Mouse (Mus musculus) lung, embryonic 16.5 days (tissue): ENCODE data around the gene Ofcc1. TPM values are rescaled to one million over a fixed set of nuclear protein-coding genes. Genes with fewer than 3 reads are reported as not detected.

ENCODE experiments used
- ATAC-seq: fragments of 200-750 bp; cut with Nextera tagmentation; 2 replicates; pipeline ENCODE4 v1.8.0; 2017; ENCODE audit warnings: low read depth, mild to moderate bottlenecking, moderate library complexity
- H3K27ac ChIP-seq: fragments of 300-500 bp; sonication (generic); 2 replicates; pipeline ENCODE4 v1.5.1; 2014; ENCODE audit warnings: mild to moderate bottlenecking, control low read depth, low read length
- H3K27me3 ChIP-seq: fragments of 300-500 bp; sonication (generic); 2 replicates; pipeline ENCODE4 v1.6.1; 2014; ENCODE audit warnings: low read depth, low read length, mixed read lengths; ENCODE audit not compliant: control insufficient read depth, insufficient read depth
- H3K36me3 ChIP-seq: fragments of 300-500 bp; sonication (generic); 2 replicates; pipeline ENCODE4 v1.6.1; 2014; ENCODE audit warnings: low read length; ENCODE audit not compliant: control insufficient read depth, insufficient read depth
- H3K4me1 ChIP-seq: fragments of 300-500 bp; sonication (generic); replicated peaks from 2 replicates; pipeline ENCODE4 v1.6.1; 2014; ENCODE audit warnings: low read length, mixed read lengths; ENCODE audit not compliant: control insufficient read depth, insufficient read depth
- H3K4me2 ChIP-seq: fragments of 300-500 bp; sonication (generic); 2 replicates; pipeline ENCODE4 v1.6.1; 2014; ENCODE audit warnings: low read depth, low read length, control low read depth
- H3K4me3 ChIP-seq: fragments of 300-500 bp; sonication (generic); 2 replicates; pipeline ENCODE4 v1.5.1; 2014; ENCODE audit warnings: mild to moderate bottlenecking, low read length, control low read depth
- H3K9ac ChIP-seq: fragments of 300-500 bp; sonication (generic); 2 replicates; pipeline ENCODE4 v1.6.1; 2014; ENCODE audit warnings: low read length, control low read depth
- H3K9me3 ChIP-seq: fragments of 300-500 bp; sonication (generic); 2 replicates; pipeline ENCODE4 v1.6.1; 2016; ENCODE audit warnings: low read length; ENCODE audit not compliant: control insufficient read depth
- WGBS: fragments of 180-500 bp; shearing (Covaris S2); extraction: QIAGEN DNeasy Blood & Tissue Kit; methylation state at CpG from one replicate; pipeline ENCODE4 v1.1.7; 2014; 5-methylcytosine and 5-hydroxymethylcytosine counted together
- polyA plus RNA-seq: library from polyadenylated mRNA; unstranded; fragments of >200 nt; fragmentation: Nextera tagmentation; extraction: Ambion mirVana; gene quantifications from 2 replicates; pipeline ENCODE4 v1.2.1, GENCODE M21; 2015

Gene Ofcc1
- polyA plus RNA-seq, 1 experiment from 2014 or later, result not detected

DNA sequence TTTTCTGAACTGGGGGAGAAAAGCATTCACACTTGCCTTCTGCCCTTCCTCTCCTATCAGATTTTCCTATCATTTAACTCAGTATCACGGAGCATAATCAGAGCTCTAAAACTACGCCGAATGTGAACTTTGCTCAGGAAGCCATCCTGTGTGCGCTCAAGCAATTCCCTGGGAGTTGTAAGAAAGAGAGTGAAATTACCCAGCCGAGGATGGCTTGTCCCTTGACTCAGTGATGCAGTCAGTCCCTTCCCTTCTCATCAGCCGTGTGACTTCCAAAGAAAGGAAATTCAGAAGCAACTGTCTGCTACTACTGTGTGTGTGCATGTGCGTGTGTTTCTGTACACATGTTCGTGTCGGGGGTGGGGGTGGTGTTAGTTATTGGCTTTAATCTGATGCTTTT lies 93.7 kb downstream of the Ofcc1 start:
- WGBS, result 87% methylated on average over 9 of the region's 9 CpGs
- H3K27me3 ChIP-seq, result no peaks in the 10 kb centered on the region
- no peak for ATAC-seq

GRCm38 (mm10) chr13:40263087-40263807 lies 98.0 kb downstream of the Ofcc1 start:
- no peak overlapping the region for H3K4me3 ChIP-seq
- H3K9me3 ChIP-seq, result no peaks in the 10 kb centered on the region
- H3K4me1 ChIP-seq, result no peaks in the 10 kb centered on the region
- no peak overlapping the region for H3K27ac ChIP-seq
- no peak for ATAC-seq
- no peaks in the 10 kb centered on the region for H3K36me3 ChIP-seq
- no peaks in the 10 kb centered on the region for H3K27me3 ChIP-seq
- H3K9ac ChIP-seq, result no peak overlapping the region
- WGBS, result 60% methylated on average over 16 of the region's 16 CpGs
- H3K4me2 ChIP-seq, result no peak overlapping the region

More for the DNA sequence above, 93.7 kb downstream of the Ofcc1 start:
- Histone ChIP-seq H3K36me3 (no peaks in the 10 kb centered on the region), H3K4me3 (no peak overlapping the region), H3K9me3 (no peaks in the 10 kb centered on the region; the same call in 1 of the 2 replicates), H3K9ac (no peak overlapping the region), H3K4me1 (no peaks in the 10 kb centered on the region), H3K4me2 (no peak overlapping the region), H3K27ac (no peak overlapping the region)

DNA sequence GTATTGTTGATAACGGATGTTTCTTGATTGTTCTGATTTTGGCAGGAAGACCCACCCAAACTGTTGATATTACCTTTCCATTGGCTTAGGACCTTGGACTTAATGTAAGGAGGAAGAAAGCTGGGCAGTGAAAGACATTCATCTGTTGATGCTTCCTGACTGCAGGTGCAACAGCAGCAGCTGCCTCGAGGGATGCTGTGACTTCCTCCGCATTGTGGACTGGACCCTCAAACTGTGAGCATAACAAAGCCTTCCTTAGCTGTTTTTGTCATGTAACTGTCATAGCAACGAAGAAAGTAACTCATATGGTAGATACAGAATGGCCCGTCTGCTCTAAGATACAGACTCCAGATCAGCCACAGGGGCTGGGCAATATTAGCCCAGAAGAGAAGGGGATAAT lies 102.5 kb downstream of the Ofcc1 start:
- Histone ChIP-seq H3K27ac (no peak overlapping the region), H3K9ac (no peak overlapping the region), H3K4me3 (no peak overlapping the region), H3K36me3 (no peaks in the 10 kb centered on the region), H3K4me1 (no peaks in the 10 kb centered on the region), H3K27me3 (no peaks in the 10 kb centered on the region), H3K9me3 (no peaks in the 10 kb centered on the region), H3K4me2 (no peak overlapping the region)
- 67% methylated on average over 5 of the region's 5 CpGs for WGBS
- no peak for ATAC-seq

DNA sequence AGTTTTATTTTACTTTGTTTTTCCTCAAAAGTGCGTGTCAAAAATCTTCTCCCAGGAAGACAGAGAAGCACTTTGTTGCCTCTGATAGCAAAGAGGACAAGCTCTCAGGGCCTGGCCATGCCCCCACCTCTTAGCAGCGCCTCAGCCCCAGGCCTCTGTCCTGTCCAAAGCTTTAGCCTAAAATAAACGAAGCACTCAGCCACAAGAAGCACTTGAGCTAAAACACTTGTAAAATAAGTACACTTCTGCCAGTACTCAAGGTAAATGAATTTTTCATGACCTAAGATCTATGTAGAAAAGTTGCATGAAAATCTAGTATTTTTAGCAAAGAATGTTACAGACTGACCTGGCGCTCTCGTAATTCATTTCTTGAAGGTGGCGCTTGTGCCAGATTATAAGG lies 117.4 kb downstream of the Ofcc1 start:
- Histone ChIP-seq H3K27me3 (no peaks in the 10 kb centered on the region), H3K4me1 (0 out of 2 replicates have a peak, but pooled peaks cover 3% of the 10 kb centered on the region), H3K4me3 (no peak overlapping the region), H3K9me3 (no peaks in the 10 kb centered on the region), H3K9ac (no peak overlapping the region), H3K4me2 (peak overlapping the region; percentile 16; the same call in 1 of the 2 replicates), H3K27ac (no peak overlapping the region), H3K36me3 (no peaks in the 10 kb centered on the region)
- ATAC-seq, result peak; percentile 91
- 44% methylated on average over 6 of the region's 6 CpGs for WGBS

DNA sequence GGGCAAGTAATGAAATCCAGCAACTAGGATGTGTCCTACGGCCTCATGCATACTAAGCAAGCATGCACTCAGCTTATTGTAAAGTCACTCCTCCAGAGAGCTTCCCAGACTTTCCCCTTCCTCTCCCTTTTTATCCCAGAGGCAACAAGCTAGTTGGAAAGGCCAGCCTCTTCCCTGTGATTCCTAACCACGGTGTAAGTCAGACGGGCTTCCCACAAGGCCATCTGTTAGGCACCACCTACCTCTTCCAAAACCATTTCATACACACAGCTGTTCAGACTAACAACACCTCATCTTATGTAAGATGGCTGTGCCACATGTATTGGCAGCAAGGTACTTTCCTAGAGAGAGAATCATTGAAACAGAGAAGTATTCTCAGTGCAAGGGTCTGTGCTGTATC lies 124.9 kb downstream of the Ofcc1 start:
- H3K27ac ChIP-seq, result no peak overlapping the region
- no peak for ATAC-seq
- 63% methylated on average over 3 of the region's 3 CpGs for WGBS
- H3K4me2 ChIP-seq, result no peak overlapping the region
- no peaks in the 10 kb centered on the region for H3K27me3 ChIP-seq
- no peaks in the 10 kb centered on the region for H3K36me3 ChIP-seq
- H3K9ac ChIP-seq, result no peak overlapping the region
- no peak overlapping the region for H3K4me3 ChIP-seq
- H3K4me1 ChIP-seq, result 0 out of 2 replicates have a peak, but pooled peaks cover 3% of the 10 kb centered on the region
- H3K9me3 ChIP-seq, result no peaks in the 10 kb centered on the region

GRCm38 (mm10) chr13:40208314-40208713 lies 152.9 kb downstream of the Ofcc1 start:
- H3K4me1 ChIP-seq, result no peaks in the 10 kb centered on the region
- no peaks in the 10 kb centered on the region for H3K9me3 ChIP-seq
- H3K4me3 ChIP-seq, result no peak overlapping the region
- H3K27ac ChIP-seq, result no peak overlapping the region
- WGBS, result 80% methylated on average over 9 of the region's 9 CpGs
- no peaks in the 10 kb centered on the region for H3K36me3 ChIP-seq
- H3K27me3 ChIP-seq, result no peaks in the 10 kb centered on the region
- no peak overlapping the region for H3K9ac ChIP-seq
- H3K4me2 ChIP-seq, result no peak overlapping the region
- no peak for ATAC-seq

GRCm38 (mm10) chr13:40181786-40182185 lies 179.5 kb downstream of the Ofcc1 start:
- 76% methylated on average over 3 of the region's 3 CpGs for WGBS
- no peak for ATAC-seq

GRCm38 (mm10) chr13:40171775-40172174 lies 189.5 kb downstream of the Ofcc1 start:
- H3K9me3 ChIP-seq, result no peaks in the 10 kb centered on the region
- H3K4me3 ChIP-seq, result no peak overlapping the region
- H3K27me3 ChIP-seq, result peaks cover 5% of the 10 kb centered on the region; the same call in 1 of the 2 replicates
- no peaks in the 10 kb centered on the region for H3K36me3 ChIP-seq
- no peak overlapping the region for H3K27ac ChIP-seq
- H3K4me2 ChIP-seq, result no peak overlapping the region
- no peaks in the 10 kb centered on the region for H3K4me1 ChIP-seq
- 65% methylated on average over 4 of the region's 4 CpGs for WGBS
- ATAC-seq, result no peak
- no peak overlapping the region for H3K9ac ChIP-seq

More at GRCm38 (mm10) chr13:40181786-40182185, 179.5 kb downstream of the Ofcc1 start:
- no peak overlapping the region for H3K27ac ChIP-seq
- H3K9ac ChIP-seq, result no peak overlapping the region
- no peaks in the 10 kb centered on the region for H3K27me3 ChIP-seq
- no peaks in the 10 kb centered on the region for H3K4me1 ChIP-seq
- no peak overlapping the region for H3K4me3 ChIP-seq
- no peak overlapping the region for H3K4me2 ChIP-seq
- no peaks in the 10 kb centered on the region for H3K36me3 ChIP-seq
- no peaks in the 10 kb centered on the region for H3K9me3 ChIP-seq

- no peak for ATAC-seq
- Histone ChIP-seq H3K27ac (no peak overlapping the region), H3K4me2 (no peak overlapping the region), H3K9me3 (no peaks in the 10 kb centered on the region), H3K27me3 (peaks cover 5% of the 10 kb centered on the region; the same call in 1 of the 2 replicates), H3K9ac (no peak overlapping the region), H3K4me1 (no peaks in the 10 kb centered on the region), H3K4me3 (no peak overlapping the region), H3K36me3 (no peaks in the 10 kb centered on the region)
- WGBS, result 45% methylated on average over 7 of the region's 7 CpGs
Observed at GRCm38 (mm10) chr13:40167871-40168270, 193.4 kb downstream of the Ofcc1 start.
